Mouse (Mus musculus) E14TG2a.4 (cell line): Measurements from ENCODE around the gene Selenoh.

Experiments
- H3K27me3 ChIP-seq: 2 replicates; pipeline ENCODE4 v1.6.1; 2014; ENCODE audit warnings: low read length, control low read depth; ENCODE audit not compliant: insufficient read depth
- H3K36me3 ChIP-seq: 2 replicates; pipeline ENCODE4 v1.6.1; 2014; ENCODE audit warnings: low read length, control low read depth; ENCODE audit not compliant: insufficient read depth
- H3K4me1 ChIP-seq: replicated peaks from 2 replicates; pipeline ENCODE4 v1.6.1; 2014; ENCODE audit warnings: low read depth, low read length, control low read depth
- H3K4me3 ChIP-seq: replicated peaks from 2 replicates; pipeline ENCODE4 v1.5.1; 2014; ENCODE audit warnings: mild to moderate bottlenecking, low read length
- H3K9me3 ChIP-seq: 2 replicates; pipeline ENCODE4 v1.6.1; 2014; ENCODE audit warnings: low read length, control low read depth
- CTCF ChIP-seq: conservative IDR thresholded peaks from 2 replicates; pipeline ENCODE4 v1.5.1; 2014; ENCODE audit warnings: low read length
- NANOG ChIP-seq: IDR thresholded peaks from 2 replicates; pipeline ENCODE4 v1.6.1; 2014; ENCODE audit warnings: borderline replicate concordance, low read length, mixed read lengths
- POU5F1 ChIP-seq: IDR thresholded peaks from 2 replicates; pipeline ENCODE4 v1.6.1; 2014; ENCODE audit warnings: low read length, borderline replicate concordance

The Selenoh gene

GRCm38 (mm10) chr2:84670569-84670933, at the start of gene Selenoh:
TSS of gene Selenoh (minus strand) at chr2:84670770.
- TF ChIP-seq POU5F1 (no peak), CTCF (no peak), NANOG (no peak)
- H3K4me3 ChIP-seq, result peak within 1 kb of the TSS; percentile 97
- H3K4me1 ChIP-seq, result peaks cover 53% of the 10 kb centered on the region
- H3K9me3 ChIP-seq, result no peaks in the 10 kb centered on the region
- H3K36me3 ChIP-seq, result peaks cover 62% of the 10 kb centered on the region
- no peaks in the 10 kb centered on the region for H3K27me3 ChIP-seq

- peaks cover 26% of the 10 kb centered on the region for H3K4me1 ChIP-seq
- no peaks in the 10 kb centered on the region for H3K27me3 ChIP-seq
- H3K4me3 ChIP-seq, result no peak overlapping the region
- H3K9me3 ChIP-seq, result no peaks in the 10 kb centered on the region
- peaks cover 12% of the 10 kb centered on the region for H3K36me3 ChIP-seq
- no peak for TF ChIP-seq CTCF
- TF ChIP-seq POU5F1, result no peak
- no peak for TF ChIP-seq NANOG
Measured at GRCm38 (mm10) chr2:84717357-84717756, 46.8 kb upstream of the Selenoh start.

- no peak for TF ChIP-seq CTCF
- TF ChIP-seq POU5F1, result no peak
- TF ChIP-seq NANOG, result no peak
- no peaks in the 10 kb centered on the region for H3K9me3 ChIP-seq
- H3K36me3 ChIP-seq, result peaks cover 9% of the 10 kb centered on the region
- H3K4me1 ChIP-seq, result peaks cover 30% of the 10 kb centered on the region
- peak overlapping the region; percentile 99 for H3K4me3 ChIP-seq
- no peaks in the 10 kb centered on the region for H3K27me3 ChIP-seq
Measured at GRCm38 (mm10) chr2:84716423-84717355, 46.1 kb upstream of the Selenoh start.

GRCm38 (mm10) chr2:84715562-84716361, 45.2 kb upstream of the Selenoh start:
- TF ChIP-seq NANOG, result no peak
- TF ChIP-seq POU5F1, result no peak
- H3K4me3 ChIP-seq, result peak overlapping the region; percentile 99

GRCm38 (mm10) chr2:84714811-84715561, 44.4 kb upstream of the Selenoh start, which contains the start of gene Zdhhc5:
TSS of gene Zdhhc5 (minus strand) at chr2:84715180.
- no peak for TF ChIP-seq CTCF
- no peak for TF ChIP-seq NANOG
- TF ChIP-seq POU5F1, result no peak
- peak within 1 kb of the TSS; percentile 99 for H3K4me3 ChIP-seq
- H3K4me1 ChIP-seq, result peaks cover 40% of the 10 kb centered on the region
- no peaks in the 10 kb centered on the region for H3K27me3 ChIP-seq
- no peaks in the 10 kb centered on the region for H3K9me3 ChIP-seq
- peaks cover 18% of the 10 kb centered on the region for H3K36me3 ChIP-seq

More at GRCm38 (mm10) chr2:84715562-84716361, 45.2 kb upstream of the Selenoh start:
- H3K9me3 ChIP-seq, result no peaks in the 10 kb centered on the region
- H3K36me3 ChIP-seq, result peaks cover 10% of the 10 kb centered on the region
- peaks cover 33% of the 10 kb centered on the region for H3K4me1 ChIP-seq
- H3K27me3 ChIP-seq, result no peaks in the 10 kb centered on the region

- Histone ChIP-seq H3K36me3 (peaks cover 24% of the 10 kb centered on the region), H3K27me3 (no peaks in the 10 kb centered on the region), H3K4me1 (peaks cover 46% of the 10 kb centered on the region), H3K4me3 (peak overlapping the region; percentile 99), H3K9me3 (no peaks in the 10 kb centered on the region)
- TF ChIP-seq POU5F1 (no peak), CTCF (no peak), NANOG (no peak)
Measured at GRCm38 (mm10) chr2:84714422-84714810, 43.8 kb upstream of the Selenoh start.

- Histone ChIP-seq H3K36me3 (peaks cover 49% of the 10 kb centered on the region), H3K4me1 (peaks cover 60% of the 10 kb centered on the region), H3K9me3 (no peaks in the 10 kb centered on the region), H3K4me3 (no peak overlapping the region), H3K27me3 (no peaks in the 10 kb centered on the region)
- TF ChIP-seq CTCF, result no peak
- TF ChIP-seq POU5F1, result no peak
- no peak for TF ChIP-seq NANOG
Measured at GRCm38 (mm10) chr2:84711898-84712297, 41.3 kb upstream of the Selenoh start.

GRCm38 (mm10) chr2:84707523-84707922, 37.0 kb upstream of the Selenoh start:
- H3K9me3 ChIP-seq, result no peaks in the 10 kb centered on the region
- H3K27me3 ChIP-seq, result no peaks in the 10 kb centered on the region
- no peak for TF ChIP-seq CTCF
- no peak for TF ChIP-seq POU5F1
- no peak overlapping the region for H3K4me3 ChIP-seq
- peaks cover 86% of the 10 kb centered on the region for H3K36me3 ChIP-seq
- peaks cover 60% of the 10 kb centered on the region for H3K4me1 ChIP-seq
